Mouse (Mus musculus) midbrain, postnatal 0 days (tissue): Measurements from ENCODE around the gene Rnf40. TPM values are rescaled to one million over a fixed set of nuclear protein-coding genes. Genes with fewer than 3 reads are reported as not detected.
A peak's percentile ranks its signal among the peaks of the same experiment; 100 is the strongest.
"Not testable (repeated sequence)": the region's sequence is repeated elsewhere in the genome, so short reads cannot be mapped to it uniquely, and the experiment has no call there.

ENCODE experiments used
- ATAC-seq: fragments of 200-750 bp; cut with Nextera tagmentation; 2 replicates; pipeline ENCODE4 v1.8.0; 2017; ENCODE audit warnings: moderate number of reproducible peaks, mild to moderate bottlenecking, moderate TSS enrichment, moderate library complexity; ENCODE audit not compliant: low FRiP score
- DNase-seq: peaks from one replicate; pipeline ENCODE4 v3.0.0-alpha.2; 2015; ENCODE audit warnings: low spot score
- H3K27ac ChIP-seq: fragments of 300-500 bp; sonication (generic); 2 replicates; pipeline ENCODE4 v1.5.1; 2014; ENCODE audit warnings: low read depth, mild to moderate bottlenecking, low read length, mixed read lengths
- H3K27me3 ChIP-seq: fragments of 300-500 bp; sonication (generic); 2 replicates; pipeline ENCODE4 v1.6.1; 2014; ENCODE audit warnings: low read length, control low read depth, mixed read lengths; ENCODE audit not compliant: insufficient read depth
- H3K36me3 ChIP-seq: fragments of 300-500 bp; sonication (generic); 2 replicates; pipeline ENCODE4 v1.6.1; 2014; ENCODE audit warnings: low read length, control low read depth, mixed read lengths; ENCODE audit not compliant: insufficient read depth
- H3K4me1 ChIP-seq: fragments of 300-500 bp; sonication (generic); 2 replicates; pipeline ENCODE4 v1.6.1; 2014; ENCODE audit warnings: mild to moderate bottlenecking, control low read depth, antibody characterized with exemption, low read length, mixed read lengths; ENCODE audit not compliant: insufficient read depth
- H3K4me2 ChIP-seq: fragments of 300-500 bp; sonication (generic); 2 replicates; pipeline ENCODE4 v1.6.1; 2014; ENCODE audit warnings: low read depth, mild to moderate bottlenecking, low read length, mixed read lengths; ENCODE audit not compliant: poor library complexity, severe bottlenecking
- H3K4me3 ChIP-seq: fragments of 300-500 bp; sonication (generic); 2 replicates; pipeline ENCODE4 v1.5.1; 2014; ENCODE audit warnings: low read depth, mild to moderate bottlenecking, low read length, moderate library complexity
- H3K9ac ChIP-seq: fragments of 300-500 bp; sonication (generic); replicated peaks from 2 replicates; pipeline ENCODE4 v1.6.1; 2014; ENCODE audit warnings: mild to moderate bottlenecking, low read length, moderate library complexity, mixed read lengths; ENCODE audit not compliant: poor library complexity, severe bottlenecking
- H3K9me3 ChIP-seq: fragments of 300-500 bp; sonication (generic); 2 replicates; pipeline ENCODE4 v1.6.1; 2016; ENCODE audit warnings: low read length, control low read depth
- CTCF ChIP-seq: IDR thresholded peaks from 2 replicates; pipeline ENCODE4 v1.5.1; 2016; ENCODE audit warnings: antibody characterized with exemption, mild to moderate bottlenecking
- WGBS: fragments of 180-500 bp; shearing (Covaris S2); extraction: QIAGEN DNeasy Blood & Tissue Kit; methylation state at CpG from one replicate; pipeline ENCODE4 v1.1.7; 2014; 5-methylcytosine and 5-hydroxymethylcytosine counted together
- polyA plus RNA-seq: library from polyadenylated mRNA; unstranded; fragments of >200 nt; fragmentation: Nextera tagmentation; extraction: Ambion mirVana; gene quantifications from 2 replicates; pipeline ENCODE4 v1.2.1, GENCODE M21; 2015
- total RNA-seq: library from RNA; depleted of rRNA; stranded (reverse); fragments of >200 nt; gene quantifications from 2 replicates; pipeline ENCODE4 v1.2.3, GENCODE M21; 2014

Rnf40 gene
- total and polyA plus RNA-seq, 2 experiments from 2014 or later = 34.5 to 40.9 TPM

GRCm38 (mm10) chr7:127614511-127614890 lies 25.9 kb downstream of the Rnf40 start:
- H3K27ac ChIP-seq = peak overlapping the region; percentile 96
- H3K27me3 ChIP-seq = no peaks in the 10 kb centered on the region
- DNase-seq (peak; percentile 11), ATAC-seq (0 out of 2 replicates have a peak, but pooled peaks have one; percentile 45)
- peaks cover 30% of the 10 kb centered on the region for H3K36me3 ChIP-seq
- H3K4me2 ChIP-seq = peak overlapping the region; percentile 93
- H3K9ac ChIP-seq = peak overlapping the region; percentile 94
- peak overlapping the region; percentile 100 for H3K4me3 ChIP-seq
- under 1% methylated on average over 17 of the region's 44 CpGs for WGBS
- H3K4me1 ChIP-seq = peaks cover 6% of the 10 kb centered on the region; the same call in 1 of the 2 replicates
- no peaks in the 10 kb centered on the region for H3K9me3 ChIP-seq
- TF ChIP-seq CTCF = no peak

DNA sequence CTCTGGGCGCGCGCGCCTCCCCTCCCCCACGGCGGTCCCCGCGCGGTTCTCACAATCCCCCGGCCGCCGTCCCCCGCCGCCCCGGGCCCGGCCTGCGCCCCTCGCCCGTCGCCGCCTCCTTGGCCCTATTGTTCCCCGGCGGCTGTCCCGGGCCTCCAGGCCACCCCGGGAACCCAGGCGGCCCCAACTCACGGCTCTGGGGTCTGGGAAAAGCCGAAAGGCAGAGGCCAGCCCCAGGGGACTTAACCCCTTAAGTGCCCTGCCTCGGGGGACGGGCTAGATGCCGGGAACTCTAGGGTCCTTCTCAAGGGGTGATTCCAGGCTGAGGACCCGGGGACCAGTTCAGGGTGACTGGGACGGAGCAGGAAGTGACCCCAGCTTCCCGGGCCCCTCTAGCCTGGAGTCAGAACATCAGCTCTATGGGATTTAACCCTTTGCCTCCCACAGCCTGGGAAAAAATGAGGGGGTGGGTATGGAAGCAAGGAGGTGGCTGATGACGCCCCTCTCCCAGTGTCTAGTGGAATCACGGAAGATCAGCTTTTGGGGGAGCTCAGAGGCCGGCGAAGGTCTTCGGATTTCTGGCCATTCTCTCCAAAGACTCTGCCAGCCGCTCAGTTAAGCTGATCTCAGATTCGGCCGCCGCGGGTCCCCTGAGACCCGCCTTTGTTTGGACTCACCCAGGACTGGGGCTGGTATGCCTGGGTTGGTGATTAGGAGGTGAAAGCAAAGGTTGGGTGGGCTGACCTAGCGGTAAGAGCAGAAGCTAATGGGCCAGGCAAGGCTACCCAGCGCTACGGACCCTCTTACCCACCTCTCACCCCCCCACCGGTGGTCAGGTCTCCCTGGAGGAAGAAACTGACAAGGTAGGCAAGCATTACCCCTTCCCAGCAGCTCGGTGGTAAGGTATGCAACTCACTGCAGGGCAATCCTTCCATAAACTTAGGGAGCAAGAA lies 26.6 kb downstream of the Rnf40 start, which contains the start of gene Zfp629:
Gene Zfp629 (minus strand): TSS at position 907 of the 953 bp plus-strand sequence.
- Histone ChIP-seq H3K27ac (peak within 1 kb of the TSS; percentile 96), H3K27me3 (no peaks in the 10 kb centered on the region), H3K4me2 (peak within 1 kb of the TSS; percentile 93), H3K9me3 (no peaks in the 10 kb centered on the region), H3K9ac (peak within 1 kb of the TSS; percentile 94), H3K36me3 (peaks cover 24% of the 10 kb centered on the region), H3K4me3 (peak within 1 kb of the TSS; percentile 100), H3K4me1 (peaks cover 6% of the 10 kb centered on the region; the same call in 1 of the 2 replicates)
- ATAC-seq = peak; percentile 93
- no peak for TF ChIP-seq CTCF
- peak; percentile 94 for DNase-seq
- under 1% methylated on average over 38 of the region's 50 CpGs for WGBS

DNA sequence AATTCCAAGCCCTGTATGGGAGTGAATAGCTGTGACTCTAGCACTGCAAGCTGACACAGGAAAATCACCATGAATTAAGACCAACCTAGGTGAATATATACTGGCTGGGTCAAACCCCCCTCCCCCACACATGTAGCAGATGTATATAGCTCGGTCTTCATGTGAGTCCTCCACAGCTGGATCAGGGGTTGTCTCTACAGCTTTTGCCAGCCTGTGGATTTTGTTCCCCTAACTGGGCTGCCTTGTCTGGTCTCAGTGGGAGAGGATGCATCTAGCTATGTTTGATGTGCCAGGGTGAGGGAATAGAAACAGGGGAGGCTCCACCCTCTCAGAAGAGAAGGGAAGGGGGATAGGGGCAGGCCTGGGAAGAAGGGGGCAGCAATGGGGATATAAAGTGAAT lies 27.8 kb downstream of the Rnf40 start:
- no peaks in the 10 kb centered on the region for H3K9me3 ChIP-seq
- H3K4me1 ChIP-seq = peaks cover 6% of the 10 kb centered on the region; the same call in 1 of the 2 replicates
- H3K4me2 ChIP-seq = peak overlapping the region; percentile 93
- no peak overlapping the region for H3K9ac ChIP-seq
- ATAC-seq (no peak), DNase-seq (no peak)
- H3K4me3 ChIP-seq = peak overlapping the region; percentile 100
- H3K27ac ChIP-seq = no peak overlapping the region
- WGBS = 29% methylated on average over 1 of the region's 1 CpGs
- peaks cover 12% of the 10 kb centered on the region for H3K36me3 ChIP-seq
- no peak for TF ChIP-seq CTCF
- no peaks in the 10 kb centered on the region for H3K27me3 ChIP-seq

GRCm38 (mm10) chr7:127616881-127617280 lies 28.3 kb downstream of the Rnf40 start:
- 75% methylated on average over 1 of the region's 1 CpGs for WGBS
- peaks cover 7% of the 10 kb centered on the region for H3K36me3 ChIP-seq
- no peak overlapping the region for H3K27ac ChIP-seq
- no peak for TF ChIP-seq CTCF
- H3K4me2 ChIP-seq = no peak overlapping the region
- no peak overlapping the region for H3K9ac ChIP-seq
- H3K9me3 ChIP-seq = no peaks in the 10 kb centered on the region
- DNase-seq (no peak), ATAC-seq (no peak)
- H3K4me3 ChIP-seq = no peak overlapping the region
- peaks cover 6% of the 10 kb centered on the region; the same call in 1 of the 2 replicates for H3K4me1 ChIP-seq
- H3K27me3 ChIP-seq = no peaks in the 10 kb centered on the region

GRCm38 (mm10) chr7:127617962-127618361 lies 29.4 kb downstream of the Rnf40 start:
- Histone ChIP-seq H3K4me1 (peaks cover 6% of the 10 kb centered on the region; the same call in 1 of the 2 replicates), H3K4me2 (no peak overlapping the region), H3K9ac (no peak overlapping the region), H3K36me3 (no peaks in the 10 kb centered on the region), H3K27me3 (no peaks in the 10 kb centered on the region), H3K27ac (no peak overlapping the region), H3K4me3 (no peak overlapping the region), H3K9me3 (no peaks in the 10 kb centered on the region)
- no peak for ATAC-seq
- WGBS = 31% methylated on average over 2 of the region's 2 CpGs
- TF ChIP-seq CTCF = no peak
- no peak for DNase-seq

DNA sequence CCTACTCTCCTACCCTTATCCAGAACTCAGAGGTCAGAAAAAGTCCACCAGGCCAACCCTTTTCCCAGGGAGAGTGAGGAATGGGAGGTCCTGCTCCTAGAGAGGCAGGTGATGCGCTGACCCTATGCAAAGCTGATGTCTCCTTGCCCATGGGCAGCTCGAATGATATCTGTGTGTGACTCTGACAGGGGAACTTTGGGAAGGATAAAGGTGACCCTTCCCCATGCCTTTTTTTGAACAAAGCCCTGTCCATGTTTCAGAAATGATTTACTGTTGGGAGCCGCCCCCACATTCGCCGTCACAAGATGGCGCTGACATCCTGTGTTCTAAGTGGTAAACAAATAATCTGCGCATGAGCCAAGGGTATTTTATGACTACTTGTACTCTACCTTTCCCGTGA lies 29.8 kb downstream of the Rnf40 start:
- H3K27me3 ChIP-seq, H3K4me2 ChIP-seq, DNase-seq, H3K27ac ChIP-seq, H3K9ac ChIP-seq, ATAC-seq, H3K4me3 ChIP-seq, H3K9me3 ChIP-seq, H3K36me3 ChIP-seq, H3K4me1 ChIP-seq: not testable (repeated sequence)
- 91% methylated on average over 7 of the region's 8 CpGs for WGBS
